Mouse (Mus musculus): Measurements from ENCODE around the gene Hspa1b. TPM values are rescaled to one million over a fixed set of nuclear protein-coding genes. Genes with fewer than 3 reads are reported as not detected.
"Not testable (repeated sequence)": the region's sequence is repeated elsewhere in the genome, so short reads cannot be mapped to it uniquely, and the experiment has no call there.

Hspa1b gene
- polyA plus RNA-seq, 1 experiment from 2014 or later, result 0.17 TPM

DNA sequence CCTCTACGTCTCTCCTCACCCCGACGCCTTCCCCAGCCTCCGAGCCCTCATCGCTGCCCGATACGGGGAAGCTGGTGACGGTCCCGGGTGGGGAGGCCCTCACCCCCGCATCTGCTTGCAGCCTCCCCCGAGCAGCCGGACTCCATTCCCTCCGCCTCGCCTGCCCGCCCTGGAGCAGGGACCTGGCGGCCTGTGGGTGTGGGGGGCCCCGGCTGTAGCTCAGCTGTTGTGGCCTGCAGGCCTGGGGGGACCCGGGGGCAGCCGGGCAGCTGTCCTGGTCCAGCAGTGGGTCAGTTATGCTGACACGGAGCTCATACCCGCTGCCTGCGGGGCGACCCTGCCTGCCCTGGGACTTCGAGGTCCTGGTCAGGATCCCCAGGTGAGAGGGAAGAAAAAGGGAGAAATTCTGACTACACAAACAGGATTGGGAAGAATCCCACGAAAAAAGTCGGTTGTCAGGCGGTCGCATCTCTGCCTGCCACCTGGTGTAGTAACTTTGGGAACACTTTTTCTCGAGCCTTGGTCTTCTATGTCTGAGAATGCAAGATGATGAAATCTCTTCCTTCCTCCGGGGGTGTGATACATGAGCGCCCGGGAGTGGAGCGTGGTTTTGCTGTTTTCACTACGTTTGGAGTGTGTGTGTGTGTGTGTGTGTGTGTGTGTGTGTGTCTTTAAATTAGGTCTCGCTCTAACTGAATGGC lies 42.6 kb upstream of the Hspa1b start:
- Histone ChIP-seq H3K9ac (replicated peaks; ENCODE audit: low read length) (peak overlapping the region; percentile 92), H3K9me3 (ENCODE audit: control insufficient read depth, low read length) (no peaks in the 10 kb centered on the region), H3K4me3 (replicated peaks; ENCODE audit: low read depth, low read length) (peak overlapping the region; percentile 86), H3K4me1 (ENCODE audit: control insufficient read depth, insufficient read depth, low read length) (peaks cover 11% of the 10 kb centered on the region), H3K27me3 (ENCODE audit: control insufficient read depth, insufficient read depth, low read length) (no peaks in the 10 kb centered on the region), H3K27ac (replicated peaks; ENCODE audit: low read depth, low read length) (peak overlapping the region; percentile 96), H3K36me3 (ENCODE audit: control insufficient read depth, insufficient read depth, low read length) (peaks cover 23% of the 10 kb centered on the region), H3K4me2 (ENCODE audit: low read length) (peak overlapping the region; percentile 100)
- WGBS, result under 1% methylated on average over 35 of the region's 35 CpGs
- ATAC-seq (ENCODE audit: low FRiP score, low TSS enrichment) (peak; percentile 53), DNase-seq (peak; percentile 29)

GRCm38 (mm10) chr17:35000717-35001451 lies 41.8 kb upstream of the Hspa1b start, which contains the start of gene Vars:
Vars (plus strand) TSS chr17:35000987.
- Histone ChIP-seq H3K9ac (replicated peaks; ENCODE audit: low read length) (peak within 1 kb of the TSS; percentile 92), H3K4me1 (ENCODE audit: control insufficient read depth, insufficient read depth, low read length) (peaks cover 11% of the 10 kb centered on the region), H3K36me3 (ENCODE audit: control insufficient read depth, insufficient read depth, low read length) (peaks cover 20% of the 10 kb centered on the region), H3K4me3 (replicated peaks; ENCODE audit: low read depth, low read length) (peak within 1 kb of the TSS; percentile 86), H3K9me3 (ENCODE audit: control insufficient read depth, low read length) (no peaks in the 10 kb centered on the region), H3K4me2 (ENCODE audit: low read length) (peak within 1 kb of the TSS; percentile 100), H3K27me3 (ENCODE audit: control insufficient read depth, insufficient read depth, low read length) (no peaks in the 10 kb centered on the region), H3K27ac (replicated peaks; ENCODE audit: low read depth, low read length) (peak within 1 kb of the TSS; percentile 96)
- under 1% methylated on average over 74 of the region's 83 CpGs for WGBS
- ATAC-seq (ENCODE audit: low FRiP score, low TSS enrichment), result peak; percentile 88
- peak; percentile 88 for DNase-seq

- not testable (repeated sequence) for DNase-seq
These were observed 41.1 kb upstream of the Hspa1b start for GRCm38 (mm10) chr17:34999871-35000716.

DNA sequence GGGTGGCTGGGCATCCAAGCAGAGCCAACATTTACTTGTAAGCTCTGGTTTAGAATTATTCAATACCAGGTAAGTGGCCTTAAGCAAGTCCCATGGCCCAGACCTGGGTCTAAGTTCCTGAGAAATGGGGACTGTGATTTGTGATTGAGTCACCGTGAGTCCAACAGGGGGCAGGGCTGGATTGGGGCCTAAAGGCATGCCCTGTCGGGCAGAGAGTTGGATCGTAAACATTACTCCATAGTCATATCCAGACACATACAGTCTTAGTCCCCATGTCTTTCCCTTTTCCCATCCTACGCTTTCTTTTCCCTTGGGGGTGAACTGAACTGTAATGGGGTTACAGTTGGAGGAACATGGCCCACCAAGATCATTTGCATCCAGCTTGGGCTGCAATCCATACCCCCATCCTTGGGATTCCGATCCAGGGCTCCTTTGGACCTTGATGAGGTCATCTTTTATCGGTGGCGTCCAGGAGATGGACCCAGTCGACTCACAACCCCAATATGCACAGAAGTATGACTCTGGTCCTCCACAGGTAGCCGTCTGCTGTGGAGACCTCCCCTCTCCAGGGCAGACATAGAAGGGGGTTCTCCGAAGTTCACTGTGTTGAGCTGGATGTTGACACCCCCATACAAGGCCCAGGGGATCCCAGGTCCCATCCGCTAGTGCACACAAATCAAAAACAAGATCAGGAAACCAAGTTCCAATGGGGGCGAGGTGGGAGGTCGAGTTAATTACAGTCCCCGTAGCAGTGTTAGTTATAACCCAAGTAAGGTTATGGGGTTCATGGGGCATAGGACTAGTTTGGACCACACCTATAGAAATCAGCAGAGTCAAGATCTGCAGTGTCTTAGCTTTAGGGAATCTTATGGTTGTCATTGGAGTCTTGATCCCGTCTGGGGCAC lies 39.7 kb upstream of the Hspa1b start:
- peaks cover 11% of the 10 kb centered on the region for H3K4me1 ChIP-seq (ENCODE audit: control insufficient read depth, insufficient read depth, low read length)
- ATAC-seq (ENCODE audit: low FRiP score, low TSS enrichment) (no peak), DNase-seq (no peak)
- no peaks in the 10 kb centered on the region for H3K9me3 ChIP-seq (ENCODE audit: control insufficient read depth, low read length)
- H3K27ac ChIP-seq (replicated peaks; ENCODE audit: low read depth, low read length), result no peak overlapping the region
- H3K9ac ChIP-seq (replicated peaks; ENCODE audit: low read length), result no peak overlapping the region
- no peak overlapping the region for H3K4me2 ChIP-seq (ENCODE audit: low read length)
- 93% methylated on average over 15 of the region's 15 CpGs for WGBS
- H3K4me3 ChIP-seq (replicated peaks; ENCODE audit: low read depth, low read length), result no peak overlapping the region
- H3K27me3 ChIP-seq (ENCODE audit: control insufficient read depth, insufficient read depth, low read length), result no peaks in the 10 kb centered on the region
- no peaks in the 10 kb centered on the region for H3K36me3 ChIP-seq (ENCODE audit: control insufficient read depth, insufficient read depth, low read length)

More at GRCm38 (mm10) chr17:34999871-35000716, 41.1 kb upstream of the Hspa1b start:
- H3K36me3 ChIP-seq (ENCODE audit: control insufficient read depth, insufficient read depth, low read length), result peaks cover 12% of the 10 kb centered on the region
- not testable (repeated sequence) for H3K9me3 ChIP-seq (ENCODE audit: control insufficient read depth, low read length); ATAC-seq (ENCODE audit: low FRiP score, low TSS enrichment); H3K27me3 ChIP-seq (ENCODE audit: control insufficient read depth, insufficient read depth, low read length)
- peak overlapping the region; percentile 100 for H3K4me2 ChIP-seq (ENCODE audit: low read length)
- H3K4me1 ChIP-seq (ENCODE audit: control insufficient read depth, insufficient read depth, low read length), result peaks cover 11% of the 10 kb centered on the region
- H3K9ac ChIP-seq (replicated peaks; ENCODE audit: low read length), result peak overlapping the region; percentile 92; the same call in 1 of the 2 replicates
- WGBS, result 26% methylated on average over 29 of the region's 32 CpGs
- H3K27ac ChIP-seq (replicated peaks; ENCODE audit: low read depth, low read length), result peak overlapping the region; percentile 96; the same call in 1 of the 2 replicates
- peak overlapping the region; percentile 86 for H3K4me3 ChIP-seq (replicated peaks; ENCODE audit: low read depth, low read length)

DNA sequence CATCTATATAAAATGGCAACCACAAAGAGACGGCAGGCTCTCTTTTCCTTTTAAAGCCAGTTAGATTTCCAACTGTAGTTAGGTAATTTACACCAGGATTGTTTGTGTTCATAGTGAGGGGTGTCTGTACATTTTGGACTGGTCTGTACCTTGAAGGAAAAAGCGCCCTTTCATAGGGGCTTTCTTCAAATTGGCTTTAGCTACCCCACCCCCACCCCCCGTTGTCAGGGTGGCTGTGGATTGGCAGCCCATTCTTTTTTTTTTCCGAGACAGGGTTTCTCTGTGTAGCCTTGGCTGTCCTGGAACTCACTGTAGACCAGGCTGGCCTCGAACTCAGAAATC lies 38.1 kb upstream of the Hspa1b start:
- ATAC-seq (ENCODE audit: low FRiP score, low TSS enrichment), result no peak
- WGBS, result 81% methylated on average over 5 of the region's 5 CpGs
- Histone ChIP-seq H3K36me3 (ENCODE audit: control insufficient read depth, insufficient read depth, low read length) (no peaks in the 10 kb centered on the region), H3K27me3 (ENCODE audit: control insufficient read depth, insufficient read depth, low read length) (no peaks in the 10 kb centered on the region), H3K9ac (replicated peaks; ENCODE audit: low read length) (no peak overlapping the region), H3K4me1 (ENCODE audit: control insufficient read depth, insufficient read depth, low read length) (peaks cover 4% of the 10 kb centered on the region), H3K4me3 (replicated peaks; ENCODE audit: low read depth, low read length) (no peak overlapping the region), H3K9me3 (ENCODE audit: control insufficient read depth, low read length) (no peaks in the 10 kb centered on the region), H3K4me2 (ENCODE audit: low read length) (no peak overlapping the region), H3K27ac (replicated peaks; ENCODE audit: low read depth, low read length) (no peak overlapping the region)
- DNase-seq, result no peak

DNA sequence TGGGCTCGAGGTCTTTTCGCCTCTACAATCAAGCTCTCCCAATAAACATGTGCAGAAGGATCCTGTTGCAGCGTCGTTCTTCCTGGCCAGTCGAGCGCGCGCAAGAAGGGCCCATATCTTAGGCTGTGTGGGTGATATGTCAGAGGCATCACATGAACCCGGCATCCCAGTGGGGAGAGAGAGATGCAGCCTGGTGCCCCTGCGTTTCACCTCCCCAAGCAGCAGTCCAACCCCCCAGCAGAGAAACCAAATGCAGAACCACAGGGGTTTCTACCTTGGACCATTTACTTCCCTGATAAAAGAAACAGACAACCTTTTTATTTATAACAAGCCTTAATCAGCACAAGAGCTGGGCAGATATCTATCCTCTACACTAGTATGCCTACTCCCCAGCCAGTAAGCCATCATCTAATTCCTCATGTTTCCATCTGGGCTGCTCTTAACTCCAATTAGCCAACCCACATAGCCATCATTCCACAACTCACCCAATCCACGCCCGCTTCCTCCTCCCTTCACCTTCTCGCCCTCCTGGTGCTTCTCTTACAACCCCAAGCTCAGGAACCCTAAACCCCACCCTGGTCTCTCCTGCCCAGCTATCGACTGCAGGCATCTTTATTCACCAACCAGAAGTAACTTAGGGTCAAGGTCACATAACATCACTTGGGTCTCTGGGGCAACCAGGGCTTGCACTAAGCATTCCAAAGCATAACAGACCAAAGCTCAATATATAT lies 37.5 kb upstream of the Hspa1b start:
- 89% methylated on average over 12 of the region's 14 CpGs for WGBS
- Histone ChIP-seq H3K27me3 (ENCODE audit: control insufficient read depth, insufficient read depth, low read length) (no peaks in the 10 kb centered on the region), H3K27ac (replicated peaks; ENCODE audit: low read depth, low read length) (no peak overlapping the region), H3K4me3 (replicated peaks; ENCODE audit: low read depth, low read length) (no peak overlapping the region), H3K4me1 (ENCODE audit: control insufficient read depth, insufficient read depth, low read length) (no peaks in the 10 kb centered on the region), H3K36me3 (ENCODE audit: control insufficient read depth, insufficient read depth, low read length) (no peaks in the 10 kb centered on the region), H3K9me3 (ENCODE audit: control insufficient read depth, low read length) (no peaks in the 10 kb centered on the region), H3K9ac (replicated peaks; ENCODE audit: low read length) (no peak overlapping the region), H3K4me2 (ENCODE audit: low read length) (no peak overlapping the region)
- ATAC-seq (ENCODE audit: low FRiP score, low TSS enrichment) (no peak), DNase-seq (no peak)

GRCm38 (mm10) chr17:34995927-34996326 lies 36.9 kb upstream of the Hspa1b start:
- not testable (repeated sequence) for H3K9me3 ChIP-seq (ENCODE audit: control insufficient read depth, low read length); H3K27me3 ChIP-seq (ENCODE audit: control insufficient read depth, insufficient read depth, low read length); H3K9ac ChIP-seq (replicated peaks; ENCODE audit: low read length); H3K4me1 ChIP-seq (ENCODE audit: control insufficient read depth, insufficient read depth, low read length); ATAC-seq (ENCODE audit: low FRiP score, low TSS enrichment); H3K27ac ChIP-seq (replicated peaks; ENCODE audit: low read depth, low read length); DNase-seq; H3K4me2 ChIP-seq (ENCODE audit: low read length); H3K36me3 ChIP-seq (ENCODE audit: control insufficient read depth, insufficient read depth, low read length); H3K4me3 ChIP-seq (replicated peaks; ENCODE audit: low read depth, low read length)
- WGBS, result 96% methylated on average over 4 of the region's 4 CpGs
